Mouse (Mus musculus) kidney, postnatal 14 days (tissue): ENCODE data around the gene Zscan21.

ENCODE experiments used
- DNase-seq: peaks from one replicate; pipeline ENCODE4 v3.0.0; 2022; ENCODE audit warnings: mixed read lengths

Gene Zscan21

DNA sequence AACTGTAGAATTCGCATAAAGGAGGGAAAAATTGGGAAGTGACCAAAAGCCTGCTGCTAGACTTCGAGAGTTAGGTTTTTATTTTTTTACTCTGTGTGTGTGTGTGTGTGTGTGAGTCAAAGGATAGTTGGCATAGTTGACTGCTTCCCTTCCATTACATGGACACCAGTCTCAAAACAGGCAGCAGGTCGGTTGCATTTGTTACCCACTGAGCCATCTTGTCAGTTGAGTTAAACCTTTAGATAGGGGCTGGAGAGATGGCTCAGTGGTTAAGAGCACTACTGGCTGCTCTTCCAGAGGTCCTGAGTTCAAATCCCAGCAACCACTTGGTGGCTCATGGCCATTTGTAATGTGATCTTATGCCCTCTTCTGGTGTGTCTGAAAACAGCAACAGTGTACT is 1.3 kb downstream of the Zscan21 start:
- DNase-seq = no peak

DNA sequence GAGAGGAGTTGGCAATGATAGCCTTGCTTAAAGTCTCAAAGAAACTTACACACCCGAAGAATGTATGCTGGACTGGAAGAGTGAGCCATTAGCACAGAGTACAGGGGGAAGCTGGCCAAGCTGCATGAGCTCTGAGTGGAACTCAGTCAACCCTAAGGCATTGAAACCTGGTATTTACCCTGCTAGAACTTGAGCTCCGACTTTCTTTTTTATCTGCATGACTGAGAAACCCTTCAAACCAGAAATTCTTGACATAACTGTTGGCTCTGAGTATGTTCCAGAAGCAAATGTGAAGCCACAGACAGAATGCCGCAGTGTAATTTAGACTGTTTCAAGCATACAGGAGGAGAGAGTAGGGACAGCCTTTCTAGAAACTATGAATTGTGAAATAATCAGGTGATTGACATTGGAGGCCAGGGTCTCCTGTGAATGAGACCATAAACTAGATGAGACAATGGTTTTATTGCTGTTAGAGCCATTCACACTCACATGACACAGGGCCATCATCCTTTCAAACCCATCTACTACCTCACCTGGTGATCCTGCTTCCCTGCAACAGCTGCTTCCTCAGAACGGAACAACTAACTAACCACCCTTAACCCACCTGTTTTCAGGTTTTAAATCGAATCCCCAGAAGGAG is 15.8 kb downstream of the Zscan21 start:
- peak; percentile 65 for DNase-seq

DNA sequence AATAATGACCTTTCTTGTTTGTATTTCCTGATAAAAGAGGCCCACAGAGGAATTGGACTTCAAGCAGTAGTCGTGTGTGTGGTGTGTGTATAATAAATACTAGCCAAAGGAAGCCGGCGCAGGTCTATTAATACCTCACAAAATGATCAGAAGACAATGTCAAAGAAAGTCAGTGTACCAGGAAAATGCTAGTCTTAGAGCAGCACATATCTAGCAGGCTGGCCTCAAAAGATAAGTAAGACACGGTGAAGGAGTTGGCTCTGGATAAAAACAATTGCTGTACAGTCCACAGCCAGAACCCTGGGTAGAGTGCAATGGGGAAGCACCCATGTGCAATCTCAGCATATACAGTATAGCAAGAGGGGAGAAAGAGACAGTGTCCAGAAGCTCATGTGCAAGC is 20.6 kb downstream of the Zscan21 start:
- no peak for DNase-seq

DNA sequence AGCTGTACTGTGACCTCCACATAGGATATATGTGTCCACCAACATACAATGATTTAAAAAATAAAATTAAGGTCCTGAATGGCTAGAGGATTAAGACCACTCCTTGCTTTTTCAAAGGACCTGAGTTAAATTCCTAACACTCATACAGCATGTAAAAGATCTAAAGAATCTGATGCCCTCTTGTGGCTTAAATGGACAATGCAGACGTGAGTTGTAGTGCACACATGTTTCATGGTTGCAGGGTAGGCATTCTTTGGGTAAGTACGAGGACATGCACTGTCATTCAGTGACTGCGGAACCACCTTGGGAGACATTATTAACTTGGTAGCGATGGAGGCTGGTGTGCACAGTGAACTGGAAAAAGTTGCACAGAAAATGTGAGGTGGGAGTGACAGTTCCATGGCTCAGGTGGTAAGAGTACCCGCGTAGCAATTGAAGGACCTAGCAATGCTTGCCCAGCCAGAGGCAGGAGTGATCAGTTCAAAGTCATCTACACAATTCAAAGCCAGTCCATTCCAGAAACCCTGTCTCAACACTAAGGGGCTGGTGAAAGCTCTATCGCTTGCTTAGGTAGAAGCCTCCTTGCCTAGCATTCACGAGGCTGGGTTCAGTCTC is 21.3 kb downstream of the Zscan21 start:
- peak; percentile 69 for DNase-seq

DNA sequence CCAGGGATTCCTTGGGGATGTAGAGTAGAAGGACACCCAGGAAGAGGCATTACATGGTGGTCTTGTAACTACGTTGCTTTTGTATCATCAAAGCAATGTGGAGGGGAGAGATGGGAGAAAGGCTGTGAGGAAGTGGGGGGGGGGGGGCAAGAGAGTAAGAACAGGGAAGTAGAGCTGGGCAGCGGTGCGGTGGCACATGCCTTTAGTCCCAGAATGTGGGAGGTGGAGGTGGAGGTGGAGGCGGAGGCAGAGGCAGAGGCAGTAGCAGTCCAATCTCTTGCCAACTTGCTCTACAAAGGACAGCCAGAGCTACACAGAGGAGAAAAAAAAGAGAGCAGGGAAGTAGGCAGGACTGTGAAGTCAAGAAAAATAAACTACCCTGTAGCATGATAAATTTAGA is 21.9 kb downstream of the Zscan21 start:
- no peak for DNase-seq

DNA sequence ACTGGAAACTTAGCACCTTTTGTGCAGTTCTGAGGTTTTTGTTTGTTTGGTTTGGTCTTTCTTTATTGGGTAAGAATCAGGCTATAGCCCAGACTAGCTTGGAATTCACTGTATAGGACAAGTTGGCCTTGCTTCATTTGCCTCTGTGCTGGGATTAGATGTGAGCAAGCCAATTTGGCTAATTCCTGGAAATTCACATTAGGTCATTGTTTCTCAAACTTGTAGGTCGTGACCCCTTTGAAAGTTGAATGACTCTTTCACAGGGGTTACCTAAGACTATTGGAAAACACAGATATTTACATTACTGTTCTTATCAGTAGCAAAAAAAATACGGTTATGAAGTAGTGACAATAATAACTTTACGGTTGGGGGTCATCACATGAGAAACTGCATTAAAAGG is 37.7 kb downstream of the Zscan21 start:
- DNase-seq = no peak

DNA sequence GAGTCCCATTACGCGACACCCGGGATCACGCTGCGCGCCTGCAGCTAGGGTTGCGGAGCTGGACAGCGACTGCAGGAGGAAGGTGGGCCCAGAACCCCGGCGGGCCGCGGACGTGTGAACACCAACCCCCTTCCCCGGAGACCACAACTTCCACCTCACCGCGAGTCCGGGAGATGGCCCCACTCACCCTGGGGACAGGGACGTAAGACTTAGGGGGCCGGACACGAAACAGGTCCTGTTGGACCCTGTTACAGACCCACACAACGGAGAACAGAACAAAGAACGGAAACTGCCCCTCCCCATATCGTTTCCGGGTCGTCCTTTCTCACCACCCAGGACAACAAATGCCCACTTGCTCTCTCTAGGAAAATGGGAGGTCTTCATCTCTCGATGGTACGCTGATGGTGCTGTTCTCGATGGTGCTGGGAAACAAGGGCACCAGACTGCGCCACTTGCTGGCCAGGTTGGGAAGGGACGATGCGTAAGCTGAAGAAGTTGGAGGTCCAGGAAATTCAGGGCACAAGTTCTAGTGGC is 38.8 kb downstream of the Zscan21 start, which contains the start of gene Zfp113:
Zfp113 (minus strand) TSS at position 302 of the 534 bp plus-strand sequence.
- DNase-seq = peak; percentile 95

DNA sequence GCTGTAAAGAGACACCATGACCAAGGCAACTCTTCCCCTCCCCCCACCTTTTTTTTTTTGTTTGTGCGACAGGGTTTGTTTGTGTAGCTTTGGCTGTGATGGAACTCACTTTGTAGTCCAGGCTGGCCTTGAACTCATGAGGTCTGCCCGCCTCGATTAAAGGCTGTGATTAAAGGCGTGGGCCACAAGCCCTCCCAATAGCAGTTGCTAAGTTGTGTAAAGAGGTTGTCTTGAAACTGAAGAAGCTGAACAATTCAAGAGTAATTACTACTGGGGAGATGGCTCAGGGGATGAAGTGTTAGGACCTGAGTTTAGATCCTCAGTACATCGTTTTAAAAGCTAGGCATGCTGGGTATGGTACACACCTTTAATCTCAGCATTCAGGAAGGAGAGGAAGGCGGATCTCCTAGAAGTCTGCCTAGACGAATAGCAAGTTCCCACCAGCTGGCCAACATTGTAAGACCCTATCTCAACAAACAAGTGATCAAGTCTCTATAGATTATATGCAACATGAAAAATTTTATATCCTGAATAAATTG is 43.6 kb downstream of the Zscan21 start:
- no peak for DNase-seq

DNA sequence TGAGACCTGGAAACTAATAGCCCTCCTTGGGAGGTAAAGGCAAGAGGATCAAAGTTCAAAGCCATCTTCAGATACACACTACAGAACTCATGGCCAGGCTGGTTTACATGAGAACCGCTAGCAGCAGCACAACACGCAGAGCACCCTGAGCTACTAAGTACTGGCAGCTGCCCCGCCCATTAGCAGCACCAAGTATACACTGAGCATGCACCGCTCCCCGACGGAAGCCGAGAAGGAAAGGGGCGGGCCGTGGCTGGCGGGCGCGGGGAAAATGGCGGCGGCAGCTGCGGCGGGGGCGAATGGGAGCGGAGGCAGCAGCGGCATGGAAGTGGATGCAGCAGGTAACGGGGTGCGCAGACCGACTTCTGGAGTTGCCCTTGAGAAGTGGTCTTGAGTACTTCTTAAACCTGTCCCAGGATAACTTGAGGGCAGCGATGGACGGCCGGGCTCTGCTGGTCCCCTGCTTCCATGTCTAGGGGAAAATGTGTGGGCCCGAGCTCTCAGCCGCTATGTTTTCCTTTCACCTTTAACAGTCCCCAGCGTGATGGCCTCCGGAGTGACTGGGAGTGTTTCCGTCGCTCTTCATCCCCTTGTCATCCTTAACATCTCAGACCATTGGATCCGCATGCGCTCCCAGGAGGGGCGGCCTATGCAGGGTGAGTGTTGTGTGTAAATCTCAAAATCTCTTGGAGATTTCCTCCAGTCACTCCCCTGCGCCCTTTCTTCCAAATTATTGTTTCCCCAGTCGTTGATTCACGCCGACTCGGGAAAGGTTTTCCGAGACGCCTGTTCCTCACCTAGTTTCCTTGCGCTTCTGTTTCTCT is 44.4 kb downstream of the Zscan21 start, which contains the start of gene Cops6:
Cops6 (plus strand) TSS at position 230 of the 824 bp plus-strand sequence.
- DNase-seq = peak; percentile 95

DNA sequence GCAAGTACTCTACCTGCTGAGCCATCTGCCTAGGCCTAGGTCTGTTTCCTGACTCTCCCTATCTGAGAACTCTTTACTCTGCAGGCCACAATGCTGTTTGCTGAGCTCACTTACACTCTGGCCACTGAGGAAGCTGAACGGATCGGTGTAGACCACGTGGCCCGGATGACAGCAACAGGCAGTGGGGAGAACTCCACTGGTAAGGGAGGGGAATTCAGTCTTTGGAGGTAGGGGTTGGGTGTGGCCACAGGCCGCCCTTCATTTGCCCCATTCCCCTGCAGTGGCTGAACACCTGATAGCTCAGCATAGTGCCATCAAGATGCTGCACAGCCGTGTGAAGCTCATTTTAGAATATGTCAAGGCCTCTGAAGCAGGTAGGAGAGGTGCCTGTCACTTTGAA is 46.3 kb downstream of the Zscan21 start:
- DNase-seq = no peak

DNA sequence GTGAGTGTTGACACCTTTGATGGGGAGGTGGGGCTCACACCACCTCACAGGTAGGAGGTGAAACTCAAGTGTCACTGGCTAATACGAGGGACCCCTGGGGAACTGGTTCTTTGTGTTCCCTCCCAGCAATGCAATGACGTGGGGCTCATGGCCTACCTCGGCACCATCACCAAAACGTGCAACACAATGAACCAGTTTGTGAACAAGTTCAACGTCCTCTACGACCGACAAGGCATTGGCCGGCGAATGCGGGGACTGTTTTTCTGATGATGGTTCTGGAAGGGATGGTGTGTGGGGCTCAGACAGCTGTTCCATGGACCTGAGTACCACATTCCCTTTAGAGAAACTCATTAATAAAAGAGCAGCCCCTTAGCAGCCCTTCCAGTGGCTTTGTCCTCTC is 46.9 kb downstream of the Zscan21 start:
- no peak for DNase-seq

DNA sequence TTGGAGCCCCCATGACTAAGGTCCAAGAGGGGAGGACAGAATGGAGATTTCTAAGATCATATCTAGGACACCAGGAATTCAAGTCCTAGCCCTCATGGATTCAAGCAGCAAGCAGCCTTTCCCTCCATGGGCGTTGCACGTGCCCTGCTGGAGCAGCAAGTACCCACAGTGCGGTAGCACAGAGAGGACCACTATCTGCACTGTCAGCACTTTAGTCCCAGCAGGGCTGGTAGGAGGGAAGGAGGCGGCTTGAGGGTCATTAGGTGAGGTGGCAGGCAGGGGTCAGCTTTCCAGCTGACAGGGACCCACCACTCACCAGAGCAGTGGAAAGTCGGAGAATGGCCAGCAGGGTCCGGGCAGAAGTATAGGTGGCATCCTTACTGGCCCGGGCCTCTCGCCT is 48.9 kb downstream of the Zscan21 start:
- no peak for DNase-seq

DNA sequence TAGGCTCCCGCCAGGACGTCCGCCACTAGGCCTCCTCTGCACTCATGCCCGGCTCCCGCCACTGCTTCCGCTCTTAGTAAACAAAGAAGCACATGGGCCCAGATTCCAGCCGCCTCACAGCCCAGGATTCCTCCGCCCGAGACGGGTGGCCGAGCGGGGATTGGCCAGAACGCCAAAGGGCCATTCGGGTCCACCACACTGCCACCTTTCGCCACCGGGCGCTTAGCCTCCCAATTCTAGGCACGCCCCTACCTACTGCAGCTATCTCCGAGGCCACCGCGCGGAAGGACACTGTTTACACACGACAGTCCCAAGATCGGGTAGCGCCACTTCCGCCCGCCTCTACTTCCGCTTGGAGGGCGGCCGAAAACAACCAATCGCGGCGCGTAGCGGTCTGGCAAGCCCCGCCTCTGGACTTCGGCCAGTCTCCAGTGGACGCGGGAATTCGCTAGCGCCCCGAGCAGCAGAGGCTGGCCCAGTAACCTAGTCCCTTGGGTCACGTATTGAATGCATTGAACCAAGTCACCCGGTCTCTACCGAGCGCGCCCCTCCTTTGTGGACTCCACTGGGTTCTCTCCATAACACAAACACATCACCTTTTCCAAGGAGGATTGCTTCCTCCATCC is 54.3 kb downstream of the Zscan21 start:
- DNase-seq = peak; percentile 98

DNA sequence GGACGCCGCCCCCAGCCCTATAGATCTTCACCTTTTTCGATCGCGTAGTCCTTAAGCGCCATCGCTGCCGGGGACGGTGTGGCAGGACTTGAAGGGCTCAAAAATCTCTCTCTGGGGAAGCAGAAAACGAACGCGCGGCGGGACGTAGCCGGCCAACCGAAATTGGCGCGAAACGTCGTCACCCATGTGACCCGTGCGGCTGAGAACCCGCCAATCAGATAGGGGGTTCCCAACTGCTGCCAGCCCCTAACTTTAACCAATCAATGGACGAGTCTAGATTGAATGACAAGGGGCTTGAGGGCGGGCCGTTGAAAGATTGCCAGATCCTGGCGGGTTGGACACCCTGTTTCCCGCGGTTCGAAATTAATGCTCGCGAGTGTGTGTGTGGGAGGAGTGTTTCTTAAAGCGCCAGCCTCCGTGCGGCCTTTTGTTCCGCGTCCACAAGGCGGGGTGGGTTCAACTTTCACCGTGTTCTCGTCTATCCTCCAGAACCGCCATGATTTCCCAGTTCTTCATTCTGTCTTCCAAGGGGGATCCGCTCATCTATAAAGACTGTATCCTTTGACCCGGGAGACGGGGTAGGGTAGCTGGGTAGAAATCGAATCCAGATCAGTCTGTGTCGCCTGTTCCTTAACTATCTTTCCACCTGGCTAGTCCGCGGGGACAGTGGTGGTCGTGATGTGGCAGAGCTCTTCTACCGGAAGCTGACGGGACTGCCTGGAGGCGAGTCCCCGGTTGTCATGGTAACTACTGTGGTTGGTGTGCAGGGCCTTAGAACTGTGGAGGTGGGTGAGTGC is 55.2 kb downstream of the Zscan21 start, which contains the start of the genes Ap4m1 and Mcm7:
Ap4m1 (plus strand) TSS at position 308 of the 797 bp plus-strand sequence.
Mcm7 (minus strand) TSS at position 728 of the 797 bp plus-strand sequence.
- peak; percentile 99 for DNase-seq

DNA sequence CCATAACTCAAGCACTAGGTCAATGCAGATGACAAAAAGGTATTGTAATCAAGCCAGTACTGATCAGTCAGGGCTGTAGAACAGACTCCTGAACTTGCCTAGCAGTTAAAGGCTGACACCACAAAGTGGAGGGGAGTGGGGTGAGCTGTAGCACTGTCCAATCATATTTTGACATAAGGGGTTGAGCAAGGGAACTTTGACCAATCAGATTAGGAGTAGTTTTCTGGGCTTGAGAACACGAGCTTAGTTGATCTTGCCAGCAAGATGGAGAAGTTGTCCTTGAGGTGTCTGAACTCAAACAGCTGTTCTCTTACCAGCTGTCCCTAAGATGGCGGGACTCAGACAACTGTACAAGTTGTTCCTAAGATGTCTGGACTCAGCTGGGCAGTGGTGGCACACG is 56.5 kb downstream of the Zscan21 start:
- no peak for DNase-seq
